Mouse (Mus musculus): Measurements from ENCODE around the gene Dcaf1. TPM values are rescaled to one million over a fixed set of nuclear protein-coding genes. Genes with fewer than 3 reads are reported as not detected.

Gene Dcaf1
- polyA plus RNA-seq, 1 experiment from 2014 or later: 33.9 TPM

GRCm38 (mm10) chr9:106891829-106892551 is 70.3 kb downstream of the Dcaf1 start, which contains the start of gene Manf:
Gene Manf, minus strand, starts transcription at chr9:106891979.
- H3K36me3 ChIP-seq (ENCODE audit: control insufficient read depth, insufficient read depth, low read length): peaks cover 31% of the 10 kb centered on the region
- H3K27ac ChIP-seq (ENCODE audit: low read depth, low read length): peak within 1 kb of the TSS; percentile 88
- H3K4me1 ChIP-seq (ENCODE audit: control insufficient read depth, insufficient read depth, low read length): peaks cover 14% of the 10 kb centered on the region; the same call in 1 of the 2 replicates
- under 1% methylated on average over 59 of the region's 59 CpGs for WGBS
- H3K9ac ChIP-seq (ENCODE audit: low read depth, low read length): peak within 1 kb of the TSS; percentile 96
- H3K27me3 ChIP-seq (ENCODE audit: control insufficient read depth, insufficient read depth, low read length): no peaks in the 10 kb centered on the region
- no peaks in the 10 kb centered on the region for H3K9me3 ChIP-seq (ENCODE audit: control insufficient read depth, low read length)
- peak within 1 kb of the TSS; percentile 72 for H3K4me2 ChIP-seq (replicated peaks; ENCODE audit: low read depth, low read length)
- peak; percentile 99 for ATAC-seq (ENCODE audit: low FRiP score, low TSS enrichment)
- peak within 1 kb of the TSS; percentile 97 for H3K4me3 ChIP-seq (ENCODE audit: low read length)

- Histone ChIP-seq H3K4me1 (ENCODE audit: control insufficient read depth, insufficient read depth, low read length) (peaks cover 12% of the 10 kb centered on the region; the same call in 1 of the 2 replicates), H3K4me2 (replicated peaks; ENCODE audit: low read depth, low read length) (peak overlapping the region; percentile 68), H3K9me3 (ENCODE audit: control insufficient read depth, low read length) (no peaks in the 10 kb centered on the region), H3K9ac (ENCODE audit: low read depth, low read length) (peak overlapping the region; percentile 96), H3K27me3 (ENCODE audit: control insufficient read depth, insufficient read depth, low read length) (no peaks in the 10 kb centered on the region), H3K36me3 (ENCODE audit: control insufficient read depth, insufficient read depth, low read length) (peaks cover 30% of the 10 kb centered on the region), H3K4me3 (ENCODE audit: low read length) (peak overlapping the region; percentile 97), H3K27ac (ENCODE audit: low read depth, low read length) (peak overlapping the region; percentile 88)
- WGBS: under 1% methylated on average over 9 of the region's 9 CpGs
- no peak for ATAC-seq (ENCODE audit: low FRiP score, low TSS enrichment)
Measured at GRCm38 (mm10) chr9:106892552-106892875, 70.8 kb downstream of the Dcaf1 start.

- no peak overlapping the region for H3K9ac ChIP-seq (ENCODE audit: low read depth, low read length)
- H3K4me2 ChIP-seq (replicated peaks; ENCODE audit: low read depth, low read length): peak overlapping the region; percentile 68
- no peak overlapping the region for H3K4me3 ChIP-seq (ENCODE audit: low read length)
- peaks cover 23% of the 10 kb centered on the region for H3K36me3 ChIP-seq (ENCODE audit: control insufficient read depth, insufficient read depth, low read length)
- 47% methylated on average over 3 of the region's 3 CpGs for WGBS
- no peaks in the 10 kb centered on the region for H3K9me3 ChIP-seq (ENCODE audit: control insufficient read depth, low read length)
- ATAC-seq (ENCODE audit: low FRiP score, low TSS enrichment): no peak
- H3K27me3 ChIP-seq (ENCODE audit: control insufficient read depth, insufficient read depth, low read length): no peaks in the 10 kb centered on the region
- no peak overlapping the region for H3K27ac ChIP-seq (ENCODE audit: low read depth, low read length)
- H3K4me1 ChIP-seq (ENCODE audit: control insufficient read depth, insufficient read depth, low read length): peaks cover 12% of the 10 kb centered on the region; the same call in 1 of the 2 replicates
Measured at GRCm38 (mm10) chr9:106893327-106893726, 71.7 kb downstream of the Dcaf1 start.

GRCm38 (mm10) chr9:106898901-106899300 is 77.2 kb downstream of the Dcaf1 start:
- Histone ChIP-seq H3K9ac (ENCODE audit: low read depth, low read length) (no peak overlapping the region), H3K27ac (ENCODE audit: low read depth, low read length) (no peak overlapping the region), H3K36me3 (ENCODE audit: control insufficient read depth, insufficient read depth, low read length) (no peaks in the 10 kb centered on the region), H3K4me2 (replicated peaks; ENCODE audit: low read depth, low read length) (no peak overlapping the region), H3K4me1 (ENCODE audit: control insufficient read depth, insufficient read depth, low read length) (no peaks in the 10 kb centered on the region), H3K9me3 (ENCODE audit: control insufficient read depth, low read length) (no peaks in the 10 kb centered on the region), H3K4me3 (ENCODE audit: low read length) (no peak overlapping the region), H3K27me3 (ENCODE audit: control insufficient read depth, insufficient read depth, low read length) (no peaks in the 10 kb centered on the region)
- WGBS: 58% methylated on average over 1 of the region's 1 CpGs
- no peak for ATAC-seq (ENCODE audit: low FRiP score, low TSS enrichment)

- H3K36me3 ChIP-seq (ENCODE audit: control insufficient read depth, insufficient read depth, low read length): no peaks in the 10 kb centered on the region
- no peak overlapping the region for H3K4me3 ChIP-seq (ENCODE audit: low read length)
- no peaks in the 10 kb centered on the region for H3K4me1 ChIP-seq (ENCODE audit: control insufficient read depth, insufficient read depth, low read length)
- no peak overlapping the region for H3K9ac ChIP-seq (ENCODE audit: low read depth, low read length)
- ATAC-seq (ENCODE audit: low FRiP score, low TSS enrichment): no peak
- WGBS: 95% methylated on average over 7 of the region's 7 CpGs
- no peak overlapping the region for H3K4me2 ChIP-seq (replicated peaks; ENCODE audit: low read depth, low read length)
- no peaks in the 10 kb centered on the region for H3K9me3 ChIP-seq (ENCODE audit: control insufficient read depth, low read length)
- H3K27me3 ChIP-seq (ENCODE audit: control insufficient read depth, insufficient read depth, low read length): no peaks in the 10 kb centered on the region
- no peak overlapping the region for H3K27ac ChIP-seq (ENCODE audit: low read depth, low read length)
Measured at GRCm38 (mm10) chr9:106901596-106901995, 79.9 kb downstream of the Dcaf1 start.

- Histone ChIP-seq H3K4me3 (ENCODE audit: low read length) (no peak overlapping the region), H3K27me3 (ENCODE audit: control insufficient read depth, insufficient read depth, low read length) (no peaks in the 10 kb centered on the region), H3K27ac (ENCODE audit: low read depth, low read length) (no peak overlapping the region), H3K9me3 (ENCODE audit: control insufficient read depth, low read length) (no peaks in the 10 kb centered on the region), H3K9ac (ENCODE audit: low read depth, low read length) (no peak overlapping the region), H3K36me3 (ENCODE audit: control insufficient read depth, insufficient read depth, low read length) (no peaks in the 10 kb centered on the region), H3K4me2 (replicated peaks; ENCODE audit: low read depth, low read length) (no peak overlapping the region), H3K4me1 (ENCODE audit: control insufficient read depth, insufficient read depth, low read length) (no peaks in the 10 kb centered on the region)
- 78% methylated on average over 4 of the region's 4 CpGs for WGBS
- ATAC-seq (ENCODE audit: low FRiP score, low TSS enrichment): no peak
Measured at GRCm38 (mm10) chr9:106903099-106903790, 81.6 kb downstream of the Dcaf1 start.

- Histone ChIP-seq H3K9me3 (ENCODE audit: control insufficient read depth, low read length) (no peaks in the 10 kb centered on the region), H3K27me3 (ENCODE audit: control insufficient read depth, insufficient read depth, low read length) (no peaks in the 10 kb centered on the region), H3K9ac (ENCODE audit: low read depth, low read length) (no peak overlapping the region), H3K4me3 (ENCODE audit: low read length) (no peak overlapping the region), H3K4me2 (replicated peaks; ENCODE audit: low read depth, low read length) (no peak overlapping the region), H3K27ac (ENCODE audit: low read depth, low read length) (no peak overlapping the region), H3K4me1 (ENCODE audit: control insufficient read depth, insufficient read depth, low read length) (no peaks in the 10 kb centered on the region), H3K36me3 (ENCODE audit: control insufficient read depth, insufficient read depth, low read length) (no peaks in the 10 kb centered on the region)
- 13% methylated on average over 1 of the region's 1 CpGs for WGBS
- ATAC-seq (ENCODE audit: low FRiP score, low TSS enrichment): no peak
Measured at GRCm38 (mm10) chr9:106903791-106904134, 82.1 kb downstream of the Dcaf1 start.

GRCm38 (mm10) chr9:106906597-106906996 is 84.9 kb downstream of the Dcaf1 start:
- no peaks in the 10 kb centered on the region for H3K9me3 ChIP-seq (ENCODE audit: control insufficient read depth, low read length)
- H3K4me2 ChIP-seq (replicated peaks; ENCODE audit: low read depth, low read length): no peak overlapping the region
- no peaks in the 10 kb centered on the region for H3K36me3 ChIP-seq (ENCODE audit: control insufficient read depth, insufficient read depth, low read length)
- no peaks in the 10 kb centered on the region for H3K4me1 ChIP-seq (ENCODE audit: control insufficient read depth, insufficient read depth, low read length)
- no peak for ATAC-seq (ENCODE audit: low FRiP score, low TSS enrichment)
- no peak overlapping the region for H3K9ac ChIP-seq (ENCODE audit: low read depth, low read length)
- H3K27ac ChIP-seq (ENCODE audit: low read depth, low read length): no peak overlapping the region
- no peak overlapping the region for H3K4me3 ChIP-seq (ENCODE audit: low read length)
- WGBS: 85% methylated on average over 8 of the region's 8 CpGs
- no peaks in the 10 kb centered on the region for H3K27me3 ChIP-seq (ENCODE audit: control insufficient read depth, insufficient read depth, low read length)

GRCm38 (mm10) chr9:106908174-106908573 is 86.5 kb downstream of the Dcaf1 start:
- no peaks in the 10 kb centered on the region for H3K27me3 ChIP-seq (ENCODE audit: control insufficient read depth, insufficient read depth, low read length)
- H3K4me1 ChIP-seq (ENCODE audit: control insufficient read depth, insufficient read depth, low read length): no peaks in the 10 kb centered on the region
- no peak for ATAC-seq (ENCODE audit: low FRiP score, low TSS enrichment)
- no peak overlapping the region for H3K27ac ChIP-seq (ENCODE audit: low read depth, low read length)
- no peaks in the 10 kb centered on the region for H3K9me3 ChIP-seq (ENCODE audit: control insufficient read depth, low read length)
- H3K9ac ChIP-seq (ENCODE audit: low read depth, low read length): no peak overlapping the region
- H3K4me3 ChIP-seq (ENCODE audit: low read length): no peak overlapping the region
- H3K4me2 ChIP-seq (replicated peaks; ENCODE audit: low read depth, low read length): no peak overlapping the region
- 75% methylated on average over 3 of the region's 3 CpGs for WGBS
- H3K36me3 ChIP-seq (ENCODE audit: control insufficient read depth, insufficient read depth, low read length): no peaks in the 10 kb centered on the region
